Mouse (Mus musculus): ENCODE data around the gene Gsc. TPM values are rescaled to one million over a fixed set of nuclear protein-coding genes. Genes with fewer than 3 reads are reported as not detected.

The Gsc gene
- total RNA-seq (2017), result not detected in 2 replicates

DNA sequence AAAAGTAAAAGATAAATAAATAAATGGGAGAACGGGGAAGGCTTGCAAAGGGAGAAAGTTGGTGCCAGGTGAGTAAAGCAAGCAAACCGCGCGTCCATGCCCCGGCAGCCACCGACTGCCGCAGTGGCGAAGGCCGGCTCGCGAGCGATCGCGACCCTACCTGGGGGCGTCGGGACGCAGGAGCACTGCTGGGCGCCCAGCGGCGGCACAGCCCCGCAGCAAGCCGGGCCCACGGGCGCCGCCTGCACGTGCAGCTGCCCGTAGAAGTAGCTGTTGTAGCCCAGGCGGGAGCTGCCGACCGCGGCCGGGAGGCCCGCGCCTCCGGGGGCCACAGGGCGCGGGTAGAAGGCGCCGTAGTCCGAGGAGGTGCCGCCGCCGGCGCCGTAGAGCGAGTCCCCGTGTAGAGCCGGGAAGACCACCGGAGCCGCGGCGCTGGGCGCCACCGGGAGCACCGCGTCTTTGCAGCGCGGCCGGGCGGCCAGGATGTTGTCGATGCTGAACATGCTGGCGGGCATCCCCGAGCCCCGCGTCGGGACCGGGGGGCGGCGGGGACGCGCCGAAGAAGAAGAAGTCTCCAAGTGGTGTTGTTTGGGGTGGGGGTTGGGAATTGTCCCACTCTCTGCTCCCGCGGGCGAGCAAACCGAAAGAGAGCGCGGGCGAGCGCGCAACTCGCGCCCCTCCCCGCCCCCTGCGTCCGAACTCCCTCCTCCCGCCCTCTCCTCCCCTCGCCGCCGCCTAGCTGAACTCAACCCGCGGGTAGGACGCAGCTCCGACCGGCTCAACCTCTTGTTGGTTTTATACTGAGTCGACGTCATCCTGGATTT is at the start of gene Gsc:
Gene Gsc, minus strand, starts transcription at position 730 of the 824 bp plus-strand sequence.
- ATAC-seq (ENCODE audit: extremely low read depth, insufficient number of reproducible peaks, low FRiP score, poor library complexity, severe bottlenecking), result no peak

DNA sequence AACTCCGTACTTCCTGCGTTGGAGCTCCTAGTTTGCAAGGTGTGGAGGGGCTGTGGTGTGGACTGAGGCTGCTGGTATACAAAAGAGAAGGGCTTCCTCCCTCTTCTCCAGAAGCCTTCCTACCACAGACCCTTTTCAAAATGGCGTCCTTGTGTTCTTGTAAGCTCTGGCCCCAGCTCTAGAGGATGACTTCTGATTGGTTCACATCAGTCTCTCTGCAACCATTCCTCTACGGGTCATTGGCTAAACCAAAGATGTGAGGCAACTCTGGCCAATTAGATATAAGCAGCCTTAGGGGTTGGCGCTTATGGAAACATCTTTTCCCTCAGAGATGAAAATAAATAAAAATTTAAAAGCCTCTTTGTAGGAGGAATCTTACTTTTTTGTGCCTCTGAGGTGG is 46.6 kb upstream of the Gsc start:
- ATAC-seq (ENCODE audit: extremely low read depth, insufficient number of reproducible peaks, low FRiP score, poor library complexity, severe bottlenecking), result no peak

DNA sequence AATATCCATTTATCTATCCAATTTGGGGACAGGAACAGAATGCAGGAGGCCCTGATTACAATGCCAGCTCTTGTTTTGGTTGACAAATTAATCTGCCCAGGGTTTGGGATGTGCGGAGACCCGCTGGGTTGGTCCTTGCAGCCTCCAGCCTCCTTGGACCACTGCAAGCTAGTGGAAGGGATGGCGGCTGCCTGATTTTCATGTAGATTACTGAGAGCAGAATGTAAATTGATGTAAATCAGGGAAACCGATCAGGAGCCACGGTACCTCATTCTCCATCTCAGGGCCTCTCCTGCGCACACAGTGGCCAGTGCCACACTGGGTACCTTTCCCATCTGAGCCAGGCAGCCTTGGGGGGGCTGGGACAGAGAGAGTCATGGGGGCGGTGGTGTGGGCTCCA is 34.8 kb upstream of the Gsc start:
- ATAC-seq (ENCODE audit: extremely low read depth, insufficient number of reproducible peaks, low FRiP score, poor library complexity, severe bottlenecking), result no peak

DNA sequence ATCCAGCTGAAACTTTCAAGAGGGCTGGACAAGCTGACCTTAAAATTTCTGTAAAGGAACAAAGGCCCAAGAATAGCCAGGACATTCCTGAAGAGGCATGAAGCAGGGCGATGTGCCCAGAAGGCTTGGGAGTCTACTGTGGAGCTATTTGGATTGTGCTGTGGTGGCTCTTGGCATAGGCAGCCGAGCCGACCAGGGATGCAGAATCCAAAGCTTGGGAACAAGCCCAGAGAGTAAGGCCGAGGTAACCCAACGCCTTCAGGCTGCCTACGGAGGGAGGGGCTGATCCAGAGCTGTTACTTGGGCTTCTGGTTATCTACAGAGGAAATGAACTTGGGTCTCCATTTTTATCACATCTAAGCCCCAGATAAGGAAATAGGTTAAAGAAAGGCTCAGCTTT is 18.9 kb upstream of the Gsc start:
- no peak for ATAC-seq (ENCODE audit: extremely low read depth, insufficient number of reproducible peaks, low FRiP score, poor library complexity, severe bottlenecking)

DNA sequence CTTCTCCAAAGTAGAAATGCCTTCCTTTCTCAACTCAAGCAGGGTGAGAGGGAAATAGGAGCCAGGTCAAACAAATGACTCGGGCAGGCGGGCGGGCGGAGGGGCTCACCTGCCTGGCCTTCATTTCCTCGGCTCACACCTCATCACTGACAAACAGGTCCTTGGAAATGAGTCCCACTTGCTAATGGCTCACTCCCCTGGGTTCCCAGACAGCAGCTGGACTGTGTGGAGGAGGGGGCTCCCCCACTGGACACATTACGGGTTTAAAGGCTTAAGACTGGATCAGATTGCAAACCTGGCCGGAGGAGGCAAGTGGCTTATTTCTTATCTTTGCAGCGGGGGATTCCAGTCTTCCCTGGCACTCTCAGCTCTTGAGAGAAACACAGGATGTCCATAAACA is 13.1 kb upstream of the Gsc start:
- ATAC-seq (ENCODE audit: extremely low read depth, insufficient number of reproducible peaks, low FRiP score, poor library complexity, severe bottlenecking), result no peak

DNA sequence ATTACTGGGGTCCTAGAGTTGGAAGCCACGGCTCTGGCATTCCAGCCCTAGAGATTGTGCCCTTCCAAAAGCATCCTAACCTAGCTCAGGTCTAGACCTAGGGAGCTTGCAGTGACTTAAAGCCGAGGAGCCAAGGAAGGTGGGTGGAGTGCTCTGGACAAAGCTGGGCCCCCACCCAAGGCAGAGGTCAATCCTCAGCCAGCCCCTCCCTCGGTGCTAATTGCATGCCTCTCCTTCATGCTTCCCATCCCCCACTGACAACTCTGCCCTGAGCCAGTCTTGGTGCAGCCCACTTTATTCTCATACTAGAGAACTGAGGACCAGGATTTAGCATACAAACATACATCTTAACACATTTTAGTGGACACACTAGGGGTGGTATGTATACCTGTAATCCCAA is 12.0 kb upstream of the Gsc start:
- no peak for ATAC-seq (ENCODE audit: extremely low read depth, insufficient number of reproducible peaks, low FRiP score, poor library complexity, severe bottlenecking)

DNA sequence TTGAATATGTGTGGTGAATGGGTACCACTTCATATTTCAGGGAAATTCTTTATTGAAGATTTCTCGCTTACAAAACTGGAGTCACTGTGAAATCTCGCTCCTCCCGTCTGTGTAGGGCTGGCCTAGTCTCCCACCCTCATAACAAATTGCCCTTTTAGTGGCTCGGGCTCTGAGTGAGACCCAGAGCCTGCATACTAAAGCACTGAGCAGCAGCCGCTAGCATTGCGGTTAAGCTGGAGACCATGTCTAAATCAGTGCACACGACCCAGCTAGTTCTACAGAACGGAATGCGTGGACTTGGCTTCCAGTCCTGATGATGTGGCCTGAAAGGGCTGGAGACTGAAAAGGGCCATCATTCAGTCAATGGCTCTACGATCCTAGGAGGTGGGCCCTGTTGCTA is 7.9 kb upstream of the Gsc start:
- no peak for ATAC-seq (ENCODE audit: extremely low read depth, insufficient number of reproducible peaks, low FRiP score, poor library complexity, severe bottlenecking)

DNA sequence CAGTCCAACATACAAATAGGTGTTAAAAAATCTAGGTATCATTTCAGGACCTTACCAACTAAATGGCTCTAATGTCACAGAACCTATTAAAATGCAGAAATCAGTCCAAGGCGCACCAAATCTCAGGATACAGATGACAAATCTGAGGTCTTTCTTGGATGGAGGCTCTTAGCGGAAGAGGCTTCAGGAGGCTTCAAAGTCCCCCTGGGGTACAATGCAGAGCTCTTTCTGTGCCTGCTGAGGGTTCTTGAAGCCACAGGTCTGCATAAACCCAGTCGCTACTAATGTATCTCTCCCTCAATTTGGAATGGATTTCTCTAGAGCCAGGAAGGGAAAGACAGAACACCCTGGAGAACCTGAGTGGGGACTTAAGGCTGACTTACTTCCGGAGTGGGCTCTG is 5.1 kb upstream of the Gsc start:
- ATAC-seq (ENCODE audit: extremely low read depth, insufficient number of reproducible peaks, low FRiP score, poor library complexity, severe bottlenecking), result no peak

DNA sequence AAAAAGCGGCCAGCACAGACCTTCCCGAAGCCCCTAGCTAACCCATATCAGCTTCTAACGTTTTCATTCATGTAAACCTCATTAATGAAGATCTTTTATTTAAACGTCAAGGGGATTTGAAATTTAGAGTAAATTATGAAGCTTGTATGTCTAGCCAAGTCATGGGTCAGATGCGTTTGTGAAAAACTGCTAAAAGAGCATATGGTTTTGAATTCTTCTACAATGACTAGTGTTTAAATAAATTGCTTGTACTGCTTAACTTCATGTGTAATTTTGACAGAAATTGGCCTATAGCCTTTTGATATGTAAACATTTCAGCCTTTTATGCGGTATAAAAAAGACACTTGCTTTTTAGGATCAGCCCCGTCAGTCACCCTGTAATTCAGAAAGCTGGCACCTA is 4.4 kb upstream of the Gsc start:
- ATAC-seq (ENCODE audit: extremely low read depth, insufficient number of reproducible peaks, low FRiP score, poor library complexity, severe bottlenecking), result no peak

DNA sequence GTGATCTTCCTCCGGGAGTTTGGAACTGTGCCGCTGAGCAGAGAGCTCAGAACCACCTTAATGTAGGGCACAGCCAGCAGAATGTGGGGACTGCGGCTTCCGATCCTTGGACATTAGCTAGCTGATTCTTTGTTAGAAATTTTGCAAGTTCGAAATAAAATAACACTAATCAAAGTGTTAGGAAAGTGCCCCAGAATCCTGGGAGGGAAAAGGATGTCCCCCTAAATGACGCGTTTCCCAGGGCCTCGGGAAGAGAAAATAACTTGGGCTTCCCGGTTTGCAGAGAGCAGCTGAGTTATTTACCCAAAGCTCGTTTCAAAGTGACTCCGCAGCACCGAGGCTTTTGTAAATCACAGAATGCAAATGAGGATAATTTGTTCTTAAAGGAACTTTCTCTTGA is 3.9 kb upstream of the Gsc start:
- ATAC-seq (ENCODE audit: extremely low read depth, insufficient number of reproducible peaks, low FRiP score, poor library complexity, severe bottlenecking), result no peak

DNA sequence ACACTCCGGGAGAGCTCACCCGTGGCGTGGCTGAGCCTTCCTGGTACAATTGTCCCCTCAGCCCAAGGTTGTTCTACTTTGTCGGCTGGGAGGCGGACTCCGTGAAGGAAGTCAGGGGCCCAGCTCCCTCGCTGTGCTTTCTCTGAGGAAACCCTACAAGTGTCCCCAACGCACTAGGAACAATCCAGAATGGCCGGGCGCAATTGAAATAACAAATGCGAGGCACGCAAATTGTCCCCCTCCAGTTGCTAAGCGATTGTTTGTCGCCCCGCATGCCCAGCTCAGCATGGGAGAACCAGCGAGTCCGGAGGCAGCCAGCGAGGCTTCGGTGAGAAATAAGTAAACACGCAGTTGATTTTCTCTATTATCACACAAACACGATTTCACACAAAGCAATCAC is 2.8 kb upstream of the Gsc start:
- ATAC-seq (ENCODE audit: extremely low read depth, insufficient number of reproducible peaks, low FRiP score, poor library complexity, severe bottlenecking), result no peak

DNA sequence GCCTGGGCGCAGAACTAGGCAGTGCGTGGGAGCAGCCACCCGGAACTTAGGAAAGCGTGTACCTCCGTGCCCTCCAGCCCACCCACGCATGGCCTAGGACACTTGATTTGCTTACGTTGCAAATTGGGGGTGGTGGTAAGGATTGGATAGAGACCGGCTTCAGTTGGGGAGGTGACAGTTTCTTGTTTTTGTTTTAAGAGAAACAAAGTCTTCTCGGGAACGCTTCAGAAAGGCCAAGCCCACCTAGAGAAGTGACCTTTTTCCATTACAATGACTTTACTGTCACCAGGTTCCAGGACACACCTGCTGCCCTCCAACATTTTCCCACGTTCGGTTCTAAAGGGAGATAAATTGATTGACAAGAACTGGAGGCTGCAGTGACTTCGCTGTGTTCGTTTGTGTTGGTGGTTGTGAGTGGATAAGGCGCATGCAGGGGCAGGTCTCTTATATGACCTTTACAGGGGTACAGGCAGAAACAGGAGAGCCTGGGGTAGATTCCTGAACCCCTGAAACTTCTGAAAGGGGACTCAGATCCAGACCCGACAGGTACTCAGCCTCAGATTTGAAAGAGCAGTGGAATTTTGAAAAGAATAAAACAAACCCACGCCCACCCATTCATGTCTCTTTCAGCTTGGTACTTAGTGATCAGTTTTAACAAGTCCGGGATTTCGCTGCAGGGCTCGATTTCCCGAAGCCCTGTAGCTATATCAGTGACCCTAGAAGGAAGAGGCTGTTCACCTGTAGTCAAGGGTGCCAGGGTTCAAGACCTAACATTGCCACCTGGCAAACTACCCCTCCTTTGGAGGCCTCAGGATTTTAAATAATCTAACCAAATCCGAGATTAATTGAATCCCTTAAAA is 2.0 kb upstream of the Gsc start:
- ATAC-seq (ENCODE audit: extremely low read depth, insufficient number of reproducible peaks, low FRiP score, poor library complexity, severe bottlenecking), result no peak

DNA sequence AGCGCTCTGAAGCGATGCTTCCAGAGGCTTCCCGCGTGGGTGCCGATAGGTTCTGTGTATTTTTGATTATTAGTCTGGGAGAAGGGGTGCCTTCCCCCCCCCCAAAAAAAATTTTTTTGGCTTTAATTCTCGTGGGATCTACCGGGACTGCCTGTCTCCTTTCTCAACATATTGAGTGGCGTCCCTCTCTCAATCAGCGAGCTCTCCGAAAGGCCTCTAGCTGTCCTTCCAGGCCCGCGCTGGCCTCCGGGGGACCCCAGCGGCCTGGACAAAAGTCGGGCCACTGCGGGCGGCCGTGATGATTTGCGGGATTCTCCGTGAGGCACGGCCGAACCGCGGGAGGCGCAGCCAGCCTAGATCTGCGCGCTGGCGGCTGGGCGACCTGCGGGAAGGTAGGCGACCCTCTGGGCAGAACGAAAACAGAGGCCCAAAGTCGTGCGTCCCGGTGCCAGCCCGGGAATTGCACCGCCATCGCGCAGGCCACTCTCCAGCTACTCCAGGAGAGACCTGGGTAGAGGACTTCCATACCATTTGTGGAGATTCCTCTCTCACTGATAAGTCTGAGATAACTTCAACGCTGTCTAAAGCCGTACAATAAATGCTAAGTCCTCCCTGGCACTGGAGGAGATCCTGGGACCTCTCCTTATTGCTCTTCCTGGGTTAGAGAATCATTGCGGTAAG is 1.2 kb upstream of the Gsc start:
- no peak for ATAC-seq (ENCODE audit: extremely low read depth, insufficient number of reproducible peaks, low FRiP score, poor library complexity, severe bottlenecking)

DNA sequence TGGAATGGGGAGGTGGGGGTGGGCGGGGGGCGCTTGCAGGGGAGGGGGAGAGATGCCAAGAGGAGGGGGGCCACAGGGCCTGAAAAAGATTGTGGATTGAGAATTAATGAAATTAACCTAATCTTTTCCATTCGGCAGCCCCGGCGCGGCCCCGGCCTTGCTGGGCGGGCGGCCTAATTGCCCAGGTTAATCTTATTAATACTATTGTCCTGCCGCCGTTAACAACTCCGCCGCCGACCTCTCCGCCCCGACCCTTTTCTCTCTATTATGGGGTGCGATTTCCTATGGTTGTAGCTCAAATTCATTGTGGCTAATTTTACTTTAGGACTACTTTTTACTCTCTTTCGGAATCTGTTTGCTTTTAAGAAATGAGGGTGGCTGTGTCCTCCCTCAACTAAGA is 362 bp upstream of the Gsc start:
- no peak for ATAC-seq (ENCODE audit: extremely low read depth, insufficient number of reproducible peaks, low FRiP score, poor library complexity, severe bottlenecking)

DNA sequence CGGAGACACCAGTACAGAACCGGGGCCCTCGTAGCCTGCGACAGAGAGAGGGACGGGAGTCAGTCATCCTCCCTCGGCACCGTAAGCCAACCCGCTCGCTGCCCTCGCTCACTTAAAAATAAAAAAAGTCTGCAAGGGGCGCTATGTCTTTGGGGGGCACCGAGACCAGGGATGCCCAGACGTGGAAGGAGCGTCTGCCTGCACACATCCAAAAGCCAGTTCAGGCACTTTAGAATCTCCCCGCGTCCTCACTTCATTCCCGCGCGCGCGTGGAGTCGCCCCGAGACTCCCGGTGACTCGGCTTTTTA is 958 bp downstream of the Gsc start:
- ATAC-seq (ENCODE audit: extremely low read depth, insufficient number of reproducible peaks, low FRiP score, poor library complexity, severe bottlenecking), result no peak

DNA sequence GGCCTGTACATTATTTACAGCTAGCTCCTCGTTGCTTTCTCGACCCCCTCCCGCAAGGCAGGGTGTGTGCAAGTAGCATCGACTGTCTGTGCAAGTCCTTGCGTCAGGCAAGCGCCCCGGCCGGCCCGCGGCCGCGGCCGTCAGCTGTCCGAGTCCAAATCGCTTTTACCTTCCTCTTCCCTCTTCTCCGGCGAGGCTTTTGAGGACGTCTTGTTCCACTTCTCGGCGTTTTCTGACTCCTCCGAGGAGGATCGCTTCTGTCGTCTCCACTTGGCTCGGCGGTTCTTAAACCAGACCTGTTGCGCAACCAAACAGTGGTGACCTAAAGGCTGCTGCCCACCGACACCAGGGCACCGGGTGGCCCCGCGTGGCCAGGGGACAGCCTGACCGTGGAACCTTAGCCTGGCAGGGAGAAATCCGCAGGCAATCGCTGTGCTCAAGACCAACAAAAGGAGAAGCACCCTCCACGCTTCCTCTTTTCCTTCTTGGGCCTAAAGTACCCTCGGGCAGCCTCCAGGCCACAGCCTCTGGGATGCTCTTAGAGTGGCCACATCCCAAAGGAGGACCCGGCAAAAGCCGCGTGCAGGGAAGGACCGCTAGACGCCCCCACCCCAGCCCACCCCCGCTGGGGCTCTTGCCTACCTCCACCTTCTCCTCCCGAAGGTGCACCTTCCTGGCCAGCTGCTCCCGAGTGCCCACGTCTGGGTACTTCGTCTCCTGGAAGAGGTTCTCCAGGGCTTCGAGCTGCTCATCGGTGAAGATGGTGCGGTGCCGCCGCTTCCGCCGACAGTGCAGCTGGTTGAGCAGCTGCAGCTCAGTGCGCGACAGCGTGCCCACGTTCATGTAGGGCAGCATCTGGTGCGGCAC is 1.5 kb downstream of the Gsc start:
- ATAC-seq (ENCODE audit: extremely low read depth, insufficient number of reproducible peaks, low FRiP score, poor library complexity, severe bottlenecking), result no peak

DNA sequence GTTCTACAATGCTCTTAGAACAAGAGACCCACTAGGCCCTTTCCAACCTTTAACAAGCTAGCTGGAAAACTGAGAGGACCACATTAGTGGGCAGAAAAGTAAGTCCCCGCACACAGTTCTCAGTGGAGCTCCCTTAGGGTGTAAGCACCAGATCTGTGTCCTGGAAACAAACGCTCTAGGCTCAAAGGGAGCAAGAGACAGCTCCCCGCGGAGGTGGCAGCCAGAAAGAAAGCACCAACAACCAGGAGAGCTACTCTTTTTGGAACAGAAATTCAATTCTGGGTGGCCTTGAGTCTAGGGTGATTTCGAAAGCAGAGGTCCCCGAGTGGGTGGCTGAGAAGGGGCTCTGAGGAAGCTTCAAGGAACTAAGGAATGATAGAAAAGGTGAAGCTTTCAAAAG is 2.5 kb downstream of the Gsc start:
- ATAC-seq (ENCODE audit: extremely low read depth, insufficient number of reproducible peaks, low FRiP score, poor library complexity, severe bottlenecking), result no peak

DNA sequence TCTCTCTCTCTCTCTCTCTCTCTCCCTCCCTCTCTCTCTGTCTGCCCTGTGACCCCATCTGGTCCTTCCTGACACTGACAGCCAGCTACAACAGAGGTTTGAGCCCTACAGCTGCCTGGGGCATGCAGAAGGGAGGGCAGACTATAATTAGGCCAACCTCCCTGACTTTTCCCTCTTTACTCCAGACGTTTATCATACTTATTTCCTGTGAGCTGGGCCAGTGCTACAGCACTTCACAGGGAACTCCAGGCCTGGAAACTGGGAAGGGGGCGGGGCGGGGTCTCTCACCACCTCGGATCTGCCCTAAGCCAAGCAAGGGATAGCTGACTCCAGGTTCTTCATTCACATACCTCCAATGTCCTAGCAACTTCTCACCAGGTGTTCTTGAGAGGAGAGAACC is 4.3 kb downstream of the Gsc start:
- no peak for ATAC-seq (ENCODE audit: extremely low read depth, insufficient number of reproducible peaks, low FRiP score, poor library complexity, severe bottlenecking)

DNA sequence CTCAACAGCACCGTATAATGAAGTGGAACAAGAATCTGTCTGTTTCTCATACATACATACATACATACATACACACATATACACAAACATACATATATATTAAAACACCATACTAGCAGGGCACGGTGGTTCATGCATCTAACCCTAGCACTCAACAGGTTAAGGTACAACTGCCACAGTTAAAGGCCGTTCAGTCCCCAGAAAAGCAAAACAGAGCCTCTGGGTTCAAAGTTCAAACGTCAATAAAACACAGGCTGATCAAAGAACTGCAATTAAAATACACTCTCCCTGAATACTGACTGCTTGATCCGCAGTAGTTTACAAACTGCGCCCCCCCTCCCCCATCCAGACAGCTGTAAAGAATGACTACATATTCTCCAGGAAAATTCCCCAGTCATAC is 5.8 kb downstream of the Gsc start:
- no peak for ATAC-seq (ENCODE audit: extremely low read depth, insufficient number of reproducible peaks, low FRiP score, poor library complexity, severe bottlenecking)
